Mouse (Mus musculus) left cerebral cortex, postnatal 25 days (tissue): ENCODE data around the gene Ptpa. TPM values are rescaled to one million over a fixed set of nuclear protein-coding genes. Genes with fewer than 3 reads are reported as not detected.

Experiments used
- DNase-seq, 2 experiments: peaks; one replicate each; pipeline ENCODE4 v3.0.0; 2022; ENCODE audit warnings: low spot score in 2 of 2, mixed read lengths in 1 of 2
- intact Hi-C: fragments of 180-260 bp; cut with DNase I; formaldehyde crosslinking; loops from one replicate; pipeline ENCODE4 v1.15.1; 2025
- microRNA-seq, 2 experiments: library from miRNA; unstranded; fragments of <30 nt; microRNA quantifications; one replicate each; pipeline ENCODE4 v1.2.0; 2022
- total RNA-seq, 2 experiments: library from RNA; stranded (reverse); gene quantifications; 2 replicates each; pipeline ENCODE4 v1.2.3; 2021

The Ptpa gene
- total RNA-seq, 2 experiments from 2014 or later: 172 to 174 TPM

GRCm38 (mm10) chr2:30474776-30475175, 58.9 kb downstream of the Ptpa start:
- intact Hi-C loops: loop anchor here (5.0 kb wide), 3 partner anchors 183 to 218 kb away; no protein-coding TSS in a partner anchor
- DNase-seq: no peak

GRCm38 (mm10) chr2:30475457-30475856, 59.6 kb downstream of the Ptpa start:
- intact Hi-C loops: no loop called here
- DNase-seq: no peak

GRCm38 (mm10) chr2:30476241-30476640, 60.4 kb downstream of the Ptpa start:
- intact Hi-C loops: no loop called here
- DNase-seq: no peak

- intact Hi-C loops: no loop called here
- DNase-seq: no peak
Measured at GRCm38 (mm10) chr2:30478526-30478925, 62.7 kb downstream of the Ptpa start.

- no peak for DNase-seq
- intact Hi-C loops: no loop called here
Measured at GRCm38 (mm10) chr2:30487597-30487996, 71.8 kb downstream of the Ptpa start.

- DNase-seq: no peak
- intact Hi-C loops: no loop called here
Measured at GRCm38 (mm10) chr2:30490384-30490783, 74.5 kb downstream of the Ptpa start.

- DNase-seq: no peak
- intact Hi-C loops: no loop called here
Measured at GRCm38 (mm10) chr2:30495000-30495908, 79.4 kb downstream of the Ptpa start.

GRCm38 (mm10) chr2:30495909-30496861, 80.3 kb downstream of the Ptpa start:
- peak; percentile 61 to 72 for DNase-seq
- intact Hi-C loops: no loop called here

Small RNA genes within 50 kb of the gene (microRNA-seq; reads per million reads assigned to microRNA genes)
- gene Gm47292: 0 reads per million in 2 experiments

Other genes starting within 250 kb of the Ptpa start
- gene Endog, start 244.5 kb upstream of the Ptpa start, total RNA-seq: 10 to 100 TPM; 20.4 to 21.8 TPM
- 10 to 100 TPM; 34.7 to 36.9 TPM for gene Spout1, start 237.6 kb upstream of the Ptpa start, total RNA-seq
- gene Kyat1, start 210.2 kb upstream of the Ptpa start, total RNA-seq: 10 to 100 TPM; 12.2 to 16.7 TPM
- 10 to 100 TPM; 53.9 to 59.8 TPM for gene Lrrc8a, start 178.3 kb upstream of the Ptpa start, total RNA-seq
- gene Gm28035, start 175.5 kb upstream of the Ptpa start, total RNA-seq: 10 to 100 TPM in 1 of 2 experiments, 1 to 10 TPM in 1; 9.9 to 12.3 TPM
- 10 to 100 TPM; 18.8 to 19.7 TPM for gene Phyhd1, start 149.8 kb upstream of the Ptpa start, total RNA-seq
- gene Gm28038, start 135.0 kb upstream of the Ptpa start, total RNA-seq: 1 to 10 TPM in 1 of 2 experiments, not detected in 1; 1.3 TPM
- gene Dolk, start 129.7 kb upstream of the Ptpa start, total RNA-seq: 10 to 100 TPM; 23.7 to 26.3 TPM
- 10 to 100 TPM; 21.6 to 22.6 TPM for gene Nup188, start 129.6 kb upstream of the Ptpa start, total RNA-seq
- gene Sh3glb2, start 56.7 kb upstream of the Ptpa start, total RNA-seq: 100 to 1,000 TPM; 277 to 301 TPM
- gene Miga2, start 51.8 kb upstream of the Ptpa start, total RNA-seq: 100 to 1,000 TPM; 120 to 124 TPM
- 10 to 100 TPM; 27.5 to 29.2 TPM for gene Dolpp1, start 23.8 kb upstream of the Ptpa start, total RNA-seq
- gene Crat, start 226 bp upstream of the Ptpa start, total RNA-seq: 10 to 100 TPM; 48.4 to 50.7 TPM
- 10 to 100 TPM; 16.0 to 18.4 TPM for gene Ier5l, start 58.2 kb downstream of the Ptpa start, total RNA-seq
- gene Cstad, start 179.0 kb downstream of the Ptpa start, total RNA-seq: 1 to 10 TPM; 4.2 to 5.5 TPM